Mouse (Mus musculus): ENCODE measurements around the gene Apoo.
"Not testable (repeated sequence)": the region's sequence is repeated elsewhere in the genome, so short reads cannot be mapped to it uniquely, and the experiment has no call there.

The Apoo gene

GRCm38 (mm10) chrX:94366670-94367241 is at the start of gene Apoo, which contains the start of gene Fam90a1b:
Apoo (plus strand) TSS chrX:94367117.
Fam90a1b (minus strand) TSS chrX:94366777.
- DNase-seq (ENCODE audit: inconsistent ontology term), result peak; percentile 97

- DNase-seq (ENCODE audit: inconsistent ontology term), result no peak
Observed at GRCm38 (mm10) chrX:94321036-94321902, 45.6 kb upstream of the Apoo start.

GRCm38 (mm10) chrX:94343638-94344037 is 23.3 kb upstream of the Apoo start:
- not testable (repeated sequence) for DNase-seq (ENCODE audit: inconsistent ontology term)

DNA sequence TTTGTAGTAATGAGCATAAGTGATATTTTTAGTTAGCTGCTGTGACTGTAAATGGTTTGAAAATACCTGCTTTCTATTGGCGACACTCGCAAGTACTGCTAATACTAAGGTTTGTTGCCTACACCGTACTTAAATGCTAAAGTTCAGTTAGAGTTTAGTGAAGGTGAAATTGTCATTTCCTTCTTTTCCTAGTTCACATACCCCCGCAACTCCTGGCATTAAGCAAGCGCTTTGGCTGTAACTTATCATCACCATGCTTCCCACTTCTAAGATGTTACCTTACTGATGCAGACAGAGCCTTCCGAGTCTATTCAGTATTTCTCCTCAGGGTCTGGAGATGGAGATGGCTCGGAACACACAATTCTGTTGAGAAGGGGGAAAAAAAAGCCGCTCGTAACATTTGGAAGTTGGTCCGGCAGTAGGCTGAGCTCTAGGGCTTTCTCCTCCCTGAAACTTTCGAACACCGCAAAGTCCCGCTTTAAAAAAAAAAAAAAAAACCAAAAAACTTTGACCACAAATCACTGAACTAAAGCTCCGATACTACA is 1.5 kb upstream of the Apoo start:
- DNase-seq (ENCODE audit: inconsistent ontology term), result peak; percentile 35

DNA sequence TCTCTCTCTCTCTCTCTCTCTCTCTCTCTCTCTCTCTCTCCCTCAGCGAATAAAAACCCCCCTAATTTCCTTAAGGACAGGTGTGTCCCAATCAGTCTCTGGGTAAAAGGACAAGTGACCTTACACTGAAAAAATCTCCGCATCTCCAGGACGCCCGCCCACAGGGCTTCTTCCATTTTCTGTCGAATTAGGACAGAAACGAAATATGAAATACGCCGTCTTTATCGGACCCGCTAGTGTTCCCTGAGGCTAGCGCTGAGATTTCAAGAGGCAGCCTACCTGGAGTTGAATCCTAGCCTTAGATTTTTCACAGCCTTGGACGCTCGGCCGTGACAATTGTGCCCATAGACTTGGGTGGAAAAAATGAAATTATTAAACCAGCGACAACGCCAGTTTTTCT is 888 bp upstream of the Apoo start:
- DNase-seq (ENCODE audit: inconsistent ontology term), result peak; percentile 37

DNA sequence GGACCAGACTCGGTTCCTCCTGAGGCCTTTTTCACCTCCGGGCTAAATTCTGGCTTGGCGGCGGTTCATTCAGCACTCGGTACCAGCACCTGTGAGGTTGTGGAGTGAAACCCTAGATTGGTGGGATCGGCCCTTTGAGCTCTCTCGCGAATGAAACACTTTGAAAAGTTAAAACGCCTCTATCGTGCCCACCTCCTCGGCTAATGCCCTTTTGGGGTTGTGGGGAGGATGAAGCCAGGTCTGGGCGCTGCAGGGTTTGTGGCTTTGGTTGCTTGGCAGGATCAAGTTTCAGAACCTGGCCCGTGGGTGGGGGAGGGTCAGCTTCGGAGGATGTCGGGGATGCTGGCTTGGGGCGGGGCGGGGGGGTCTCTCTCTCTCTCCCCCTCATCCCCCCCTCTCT is 331 bp downstream of the Apoo start:
- DNase-seq (ENCODE audit: inconsistent ontology term), result no peak

- no peak for DNase-seq (ENCODE audit: inconsistent ontology term)
Observed at GRCm38 (mm10) chrX:94378734-94379133, 11.8 kb downstream of the Apoo start.

DNA sequence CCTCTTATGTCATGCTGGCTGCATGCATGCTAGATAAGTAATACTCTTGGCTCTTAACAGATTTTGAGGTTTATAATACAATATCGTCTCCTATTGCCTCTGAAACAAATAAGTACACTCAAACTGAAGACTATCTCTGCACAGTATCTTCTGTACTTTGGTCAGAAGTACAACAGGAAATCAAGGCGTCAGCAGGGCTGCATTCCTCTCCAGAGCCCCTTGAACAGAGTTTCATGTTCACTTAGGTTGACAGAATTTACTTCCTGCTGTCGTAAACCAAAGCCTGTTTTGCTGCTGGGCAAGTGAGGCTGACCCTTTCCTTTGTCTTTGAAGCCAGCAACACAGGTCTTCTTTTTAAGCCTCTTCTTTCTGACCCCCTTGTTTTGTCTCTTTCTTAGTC is 42.1 kb downstream of the Apoo start:
- no peak for DNase-seq (ENCODE audit: inconsistent ontology term)

DNA sequence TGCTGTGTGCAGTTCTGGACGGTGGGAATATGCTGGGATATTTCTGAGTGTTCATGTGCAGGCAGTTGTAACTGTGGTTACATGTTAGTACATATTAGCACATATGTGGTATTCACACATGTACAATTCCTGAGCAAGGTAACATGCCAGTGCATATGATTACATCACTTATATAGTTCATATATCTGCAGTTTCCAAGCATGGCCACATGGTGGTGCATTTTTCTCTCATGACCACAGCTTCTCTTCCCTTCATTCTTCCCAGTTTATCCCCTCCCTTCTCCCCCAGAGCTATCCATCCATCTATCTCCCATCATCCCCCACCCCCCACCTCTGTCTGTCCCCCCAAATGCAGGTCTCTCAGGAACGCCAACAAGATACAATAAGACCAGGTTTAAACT is 53.3 kb downstream of the Apoo start:
- DNase-seq (ENCODE audit: inconsistent ontology term), result no peak

GRCm38 (mm10) chrX:94431548-94432375 is 64.8 kb downstream of the Apoo start:
- peak; percentile 5 for DNase-seq (ENCODE audit: inconsistent ontology term)

DNA sequence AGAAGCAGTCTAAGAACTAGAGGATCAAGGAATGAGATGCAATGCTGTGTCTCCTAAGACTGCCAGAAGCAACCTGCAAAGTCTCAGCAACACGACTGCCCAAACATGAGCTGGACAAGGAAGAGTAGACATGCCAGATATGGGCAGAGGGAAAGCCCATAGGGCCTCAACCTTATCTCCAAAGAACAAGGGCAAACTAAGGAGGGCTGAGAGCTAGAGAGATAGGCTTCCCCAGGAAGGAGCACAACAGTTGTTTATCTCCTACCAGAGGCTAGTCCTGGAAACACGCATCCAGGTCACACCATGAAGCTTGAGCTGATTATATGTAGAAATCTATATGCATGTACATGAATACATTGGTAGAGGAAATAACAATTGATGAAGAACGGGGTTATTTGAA is 78.5 kb downstream of the Apoo start:
- DNase-seq (ENCODE audit: inconsistent ontology term), result not testable (repeated sequence)

DNA sequence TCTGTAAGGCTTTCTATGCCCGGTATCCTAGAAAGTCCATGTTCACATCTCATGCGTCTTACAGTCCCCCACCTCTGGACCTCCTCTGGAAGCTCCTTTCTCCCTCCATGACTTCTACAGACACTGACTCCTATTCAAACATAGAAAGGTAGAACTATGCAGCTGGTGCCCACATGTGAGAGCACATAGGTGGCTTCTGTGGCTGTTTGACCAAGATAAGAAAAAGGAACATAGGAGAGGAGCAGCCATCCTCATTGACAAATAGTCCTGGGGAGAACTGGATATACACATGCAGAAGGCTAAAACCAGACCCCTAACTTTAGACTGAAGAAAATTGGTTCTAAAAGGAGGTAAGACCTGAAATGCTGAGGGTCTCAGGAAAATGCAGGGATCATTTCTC is 79.1 kb downstream of the Apoo start:
- DNase-seq (ENCODE audit: inconsistent ontology term), result not testable (repeated sequence)

DNA sequence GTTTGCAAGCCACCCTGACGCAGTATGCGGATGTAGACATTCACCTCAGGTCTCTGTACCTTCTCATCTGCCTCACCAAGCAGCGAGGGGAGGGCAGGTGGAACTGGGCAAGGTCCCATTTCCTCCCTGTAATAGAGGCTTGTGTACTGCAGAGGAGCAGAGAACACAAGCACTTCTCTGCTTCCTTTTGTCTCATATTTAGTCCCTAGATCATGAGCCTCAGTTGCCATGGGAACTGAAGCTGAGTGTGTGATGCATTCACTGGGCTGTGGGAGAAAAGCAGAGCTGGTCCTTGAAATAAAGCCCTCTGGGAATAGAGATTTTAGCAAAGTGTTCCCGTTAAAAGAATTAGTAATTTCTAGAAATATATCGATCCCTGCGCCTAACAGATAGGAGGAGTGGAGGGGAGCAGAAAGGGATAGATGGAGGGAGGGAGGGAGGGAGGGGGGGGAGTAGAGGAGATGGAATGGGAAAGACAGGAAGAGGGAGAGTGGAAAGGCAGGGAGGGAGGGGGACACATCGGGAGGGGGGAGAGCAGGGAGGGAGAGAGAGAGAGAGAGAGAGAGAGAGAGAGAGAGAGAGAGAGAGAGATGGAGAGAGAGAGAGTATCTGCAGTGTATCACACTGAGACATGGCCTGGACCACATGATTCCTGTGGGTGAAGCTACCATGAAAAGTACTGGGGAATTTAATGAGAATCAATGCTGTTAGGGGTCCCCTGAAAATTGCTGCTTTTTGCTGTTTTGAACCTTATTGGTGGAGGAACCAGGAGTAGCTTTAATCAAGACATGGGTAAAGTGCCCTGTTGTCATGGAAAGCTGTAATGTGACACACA is 83.3 kb downstream of the Apoo start:
- not testable (repeated sequence) for DNase-seq (ENCODE audit: inconsistent ontology term)

DNA sequence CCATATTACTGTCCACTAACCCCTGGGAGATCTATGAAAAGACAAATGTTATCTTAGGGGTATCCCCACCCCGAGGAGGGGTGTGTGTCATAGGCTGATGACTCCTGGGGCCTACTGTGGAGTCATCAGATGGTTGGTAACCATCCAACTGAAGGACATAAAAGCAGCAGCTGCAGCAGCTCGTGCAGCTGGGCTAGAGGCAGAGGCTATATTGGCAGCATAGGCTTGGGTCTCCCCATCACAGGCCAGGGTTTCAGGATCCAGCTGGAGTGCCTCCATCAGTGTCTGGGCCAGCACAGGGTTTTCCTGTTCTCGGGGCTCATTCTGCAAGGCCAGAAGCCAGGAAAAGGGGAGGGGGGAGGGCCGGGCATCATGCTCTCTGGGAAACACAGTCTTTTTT is 92.4 kb downstream of the Apoo start:
- DNase-seq (ENCODE audit: inconsistent ontology term), result no peak

GRCm38 (mm10) chrX:94461513-94461912 is 94.6 kb downstream of the Apoo start:
- DNase-seq (ENCODE audit: inconsistent ontology term), result not testable (repeated sequence)

- not testable (repeated sequence) for DNase-seq (ENCODE audit: inconsistent ontology term)
Observed at GRCm38 (mm10) chrX:94462604-94463429, 95.9 kb downstream of the Apoo start.
